Mouse (Mus musculus): ENCODE results near the gene Pcgf1. TPM values are rescaled to one million over a fixed set of nuclear protein-coding genes. Genes with fewer than 3 reads are reported as not detected.

Pcgf1 gene
- polyA plus RNA-seq (2014; fragmentation: Illumina TruSeq; extraction: RNeasy Lipid Tissue Mini Kit (QIAGEN cat#74804); ENCODE audit: insufficient read depth, low read depth, low replicate concordance): 16.3 TPM

GRCm38 (mm10) chr6:83077630-83078323, at the start of gene Pcgf1:
Gene Pcgf1, plus strand, starts transcription at chr6:83077869.

GRCm38 (mm10) chr6:83033249-83034185, 44.2 kb upstream of the Pcgf1 start, which contains the start of the genes Dok1 and Loxl3:
Gene Dok1, minus strand, starts transcription at chr6:83033471.
Gene Loxl3, plus strand, starts transcription at chr6:83034173.

GRCm38 (mm10) chr6:83054074-83054851, 23.4 kb upstream of the Pcgf1 start, which contains the start of gene Aup1:
Gene Aup1, plus strand, starts transcription at chr6:83054521.

GRCm38 (mm10) chr6:83054871-83055431, 22.7 kb upstream of the Pcgf1 start, which contains the start of gene Htra2:
Gene Htra2, minus strand, starts transcription at chr6:83055273.

GRCm38 (mm10) chr6:83057790-83058189, 19.9 kb upstream of the Pcgf1 start, which contains the start of gene Dqx1:
Gene Dqx1, plus strand, starts transcription at chr6:83057844.

GRCm38 (mm10) chr6:83070247-83070310, 7.6 kb upstream of the Pcgf1 start, which contains the start of gene Tlx2:
Gene Tlx2, minus strand, starts transcription at chr6:83070293.

GRCm38 (mm10) chr6:83086121-83087035, 8.7 kb downstream of the Pcgf1 start, which contains the start of gene Lbx2:
Gene Lbx2, plus strand, starts transcription at chr6:83086367.

GRCm38 (mm10) chr6:83101316-83101687, 23.6 kb downstream of the Pcgf1 start, which contains the start of the genes Ccdc142 and Gm42688:
Gene Ccdc142, plus strand, starts transcription at chr6:83101601.
Gene Gm42688, plus strand, starts transcription at chr6:83101617.

GRCm38 (mm10) chr6:83108762-83109668, 31.3 kb downstream of the Pcgf1 start, which contains the start of gene Mrpl53:
Gene Mrpl53, plus strand, starts transcription at chr6:83109040.

GRCm38 (mm10) chr6:83115011-83115671, 37.5 kb downstream of the Pcgf1 start, which contains the start of gene Mogs:
Gene Mogs, plus strand, starts transcription at chr6:83115496.

GRCm38 (mm10) chr6:83120930-83121862, 43.5 kb downstream of the Pcgf1 start, which contains the start of gene Wbp1:
Gene Wbp1, minus strand, starts transcription at chr6:83121559.

GRCm38 (mm10) chr6:83125331-83125730, 47.7 kb downstream of the Pcgf1 start, which contains the start of gene Ino80b:
Gene Ino80b, minus strand, starts transcription at chr6:83125431.

Other genes starting within 250 kb of the Pcgf1 start
- 5.8 TPM for gene Sema4f, start 138.1 kb upstream of the Pcgf1 start, polyA plus RNA-seq (2014; fragmentation: Illumina TruSeq; extraction: RNeasy Lipid Tissue Mini Kit (QIAGEN cat#74804); ENCODE audit: insufficient read depth, low read depth, low replicate concordance)
- 2.0 TPM for gene M1ap, start 131.0 kb upstream of the Pcgf1 start, polyA plus RNA-seq (2014; fragmentation: Illumina TruSeq; extraction: RNeasy Lipid Tissue Mini Kit (QIAGEN cat#74804); ENCODE audit: insufficient read depth, low read depth, low replicate concordance)
- gene Dok1, start 44.4 kb upstream of the Pcgf1 start, polyA plus RNA-seq (2014; fragmentation: Illumina TruSeq; extraction: RNeasy Lipid Tissue Mini Kit (QIAGEN cat#74804); ENCODE audit: insufficient read depth, low read depth, low replicate concordance): 16.3 TPM
- gene Loxl3, start 43.7 kb upstream of the Pcgf1 start, polyA plus RNA-seq (2014; fragmentation: Illumina TruSeq; extraction: RNeasy Lipid Tissue Mini Kit (QIAGEN cat#74804); ENCODE audit: insufficient read depth, low read depth, low replicate concordance): 3.4 TPM
- gene Aup1, start 23.3 kb upstream of the Pcgf1 start, polyA plus RNA-seq (2014; fragmentation: Illumina TruSeq; extraction: RNeasy Lipid Tissue Mini Kit (QIAGEN cat#74804); ENCODE audit: insufficient read depth, low read depth, low replicate concordance): 127 TPM
- gene Htra2, start 22.6 kb upstream of the Pcgf1 start, polyA plus RNA-seq (2014; fragmentation: Illumina TruSeq; extraction: RNeasy Lipid Tissue Mini Kit (QIAGEN cat#74804); ENCODE audit: insufficient read depth, low read depth, low replicate concordance): 34.7 TPM
- 2.2 TPM for gene Dqx1, start 20.0 kb upstream of the Pcgf1 start, polyA plus RNA-seq (2014; fragmentation: Illumina TruSeq; extraction: RNeasy Lipid Tissue Mini Kit (QIAGEN cat#74804); ENCODE audit: insufficient read depth, low read depth, low replicate concordance)
- not detected for gene Tlx2, start 7.6 kb upstream of the Pcgf1 start, polyA plus RNA-seq (2014; fragmentation: Illumina TruSeq; extraction: RNeasy Lipid Tissue Mini Kit (QIAGEN cat#74804); ENCODE audit: insufficient read depth, low read depth, low replicate concordance)
- 2.9 TPM for gene Lbx2, start 8.5 kb downstream of the Pcgf1 start, polyA plus RNA-seq (2014; fragmentation: Illumina TruSeq; extraction: RNeasy Lipid Tissue Mini Kit (QIAGEN cat#74804); ENCODE audit: insufficient read depth, low read depth, low replicate concordance)
- 1.3 TPM for gene Ccdc142, start 23.7 kb downstream of the Pcgf1 start, polyA plus RNA-seq (2014; fragmentation: Illumina TruSeq; extraction: RNeasy Lipid Tissue Mini Kit (QIAGEN cat#74804); ENCODE audit: insufficient read depth, low read depth, low replicate concordance)
- gene Gm42688, start 23.7 kb downstream of the Pcgf1 start, polyA plus RNA-seq (2014; fragmentation: Illumina TruSeq; extraction: RNeasy Lipid Tissue Mini Kit (QIAGEN cat#74804); ENCODE audit: insufficient read depth, low read depth, low replicate concordance): 1.8 TPM
- 86.8 TPM for gene Mrpl53, start 31.2 kb downstream of the Pcgf1 start, polyA plus RNA-seq (2014; fragmentation: Illumina TruSeq; extraction: RNeasy Lipid Tissue Mini Kit (QIAGEN cat#74804); ENCODE audit: insufficient read depth, low read depth, low replicate concordance)
- 17.2 TPM for gene Mogs, start 37.6 kb downstream of the Pcgf1 start, polyA plus RNA-seq (2014; fragmentation: Illumina TruSeq; extraction: RNeasy Lipid Tissue Mini Kit (QIAGEN cat#74804); ENCODE audit: insufficient read depth, low read depth, low replicate concordance)
- gene Wbp1, start 43.7 kb downstream of the Pcgf1 start, polyA plus RNA-seq (2014; fragmentation: Illumina TruSeq; extraction: RNeasy Lipid Tissue Mini Kit (QIAGEN cat#74804); ENCODE audit: insufficient read depth, low read depth, low replicate concordance): 67.8 TPM
- 19.2 TPM for gene Ino80b, start 47.6 kb downstream of the Pcgf1 start, polyA plus RNA-seq (2014; fragmentation: Illumina TruSeq; extraction: RNeasy Lipid Tissue Mini Kit (QIAGEN cat#74804); ENCODE audit: insufficient read depth, low read depth, low replicate concordance)
- gene Rtkn, start 57.6 kb downstream of the Pcgf1 start, polyA plus RNA-seq (2014; fragmentation: Illumina TruSeq; extraction: RNeasy Lipid Tissue Mini Kit (QIAGEN cat#74804); ENCODE audit: insufficient read depth, low read depth, low replicate concordance): 22.6 TPM
- gene Wdr54, start 78.5 kb downstream of the Pcgf1 start, polyA plus RNA-seq (2014; fragmentation: Illumina TruSeq; extraction: RNeasy Lipid Tissue Mini Kit (QIAGEN cat#74804); ENCODE audit: insufficient read depth, low read depth, low replicate concordance): 6.7 TPM
- 3.6 TPM for gene 1700003E16Rik, start 78.5 kb downstream of the Pcgf1 start, polyA plus RNA-seq (2014; fragmentation: Illumina TruSeq; extraction: RNeasy Lipid Tissue Mini Kit (QIAGEN cat#74804); ENCODE audit: insufficient read depth, low read depth, low replicate concordance)
- 44.7 TPM for gene Dctn1, start 88.1 kb downstream of the Pcgf1 start, polyA plus RNA-seq (2014; fragmentation: Illumina TruSeq; extraction: RNeasy Lipid Tissue Mini Kit (QIAGEN cat#74804); ENCODE audit: insufficient read depth, low read depth, low replicate concordance)
- 8.0 TPM for gene Slc4a5, start 142.0 kb downstream of the Pcgf1 start, polyA plus RNA-seq (2014; fragmentation: Illumina TruSeq; extraction: RNeasy Lipid Tissue Mini Kit (QIAGEN cat#74804); ENCODE audit: insufficient read depth, low read depth, low replicate concordance)
- gene Mthfd2, start 248.0 kb downstream of the Pcgf1 start, polyA plus RNA-seq (2014; fragmentation: Illumina TruSeq; extraction: RNeasy Lipid Tissue Mini Kit (QIAGEN cat#74804); ENCODE audit: insufficient read depth, low read depth, low replicate concordance): 3.9 TPM
- 55.0 TPM for gene Mob1a, start 248.1 kb downstream of the Pcgf1 start, polyA plus RNA-seq (2014; fragmentation: Illumina TruSeq; extraction: RNeasy Lipid Tissue Mini Kit (QIAGEN cat#74804); ENCODE audit: insufficient read depth, low read depth, low replicate concordance)